In the genomic region with DNA sequence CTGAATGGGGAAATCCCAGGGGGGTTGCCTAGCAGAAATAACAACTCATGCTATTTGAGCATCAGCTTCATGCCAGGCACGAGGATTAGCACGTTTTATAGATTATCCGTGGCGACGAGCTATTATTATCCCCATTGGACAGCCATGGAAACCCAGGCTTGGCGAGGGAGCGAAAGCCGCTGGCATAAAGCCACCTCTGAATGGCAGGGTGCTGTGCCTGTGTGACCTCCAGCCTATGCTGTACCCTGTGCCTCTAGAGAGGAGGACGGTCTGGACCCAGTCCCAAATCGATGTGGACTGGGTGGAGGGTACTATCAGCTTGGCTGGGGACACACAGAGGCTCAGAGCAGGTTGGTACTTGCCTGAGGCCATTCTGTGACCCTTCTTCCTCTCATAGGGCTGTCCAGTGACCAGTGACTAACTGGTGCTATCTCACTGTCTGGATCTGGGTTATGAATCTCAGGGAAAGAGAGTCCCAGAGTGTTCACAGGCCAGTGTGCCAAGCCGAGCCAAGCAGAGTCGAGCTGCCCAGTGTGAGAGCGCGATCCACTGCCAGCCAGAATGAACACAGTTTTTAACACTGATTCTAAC, we compare ENCODE assay signal across 11 mouse cellular contexts. TPM values are rescaled to one million over a fixed set of nuclear protein-coding genes. Genes with fewer than 3 reads are reported as not detected.
DNase-seq lines count a peak whose midpoint lies in the region; ATAC-seq lines count a peak whose summit lies in the region.
"Had no signal": no experiment of that assay in that cellular context is flagged by ENCODE, and none has a peak within 500 bp of the region (broad histone marks: within the 10 kb centered on the region; RNA-seq: fewer than 3 reads in every experiment).

No protein-coding gene starts in this region.

- H3K4me2 ChIP-seq in intestine, embryonic 16.5 days (ENCODE audit: low read depth, low read length), result no peak overlapping the region
- H3K4me2 ChIP-seq in intestine, embryonic 15.5 days (replicated peaks), result no peak overlapping the region
- no peak overlapping the region for H3K4me2 ChIP-seq in heart, embryonic 13.5 days
- H3K4me2 ChIP-seq in midbrain, embryonic 14.5 days (ENCODE audit: low read length), result no peak overlapping the region

- H3K9me3 ChIP-seq in intestine, embryonic 16.5 days (ENCODE audit: control insufficient read depth, low read length), result no peaks in the 10 kb centered on the region
- H3K9me3 ChIP-seq in intestine, embryonic 15.5 days, result no peaks in the 10 kb centered on the region
- no peaks in the 10 kb centered on the region for H3K9me3 ChIP-seq in heart, embryonic 13.5 days
- H3K9me3 ChIP-seq in midbrain, embryonic 14.5 days (ENCODE audit: control insufficient read depth, low read length), result no peaks in the 10 kb centered on the region

- DNase-seq in cerebellum, adult 11-12 months, result peak; percentile 76
- DNase-seq in midbrain, embryonic 14.5 days, result peak; percentile 77
- DNase-seq in embryo, embryonic 11 days, result no peak
- no peak for DNase-seq in thymus, postnatal 14 days
- DNase-seq: kidney, adult 11 months; lung, adult 2 months; right cerebral cortex, postnatal 14 days had no signal

- H3K27me3 ChIP-seq in intestine, embryonic 16.5 days (replicated peaks; ENCODE audit: control insufficient read depth, insufficient read depth, low read length), result no peaks in the 10 kb centered on the region
- H3K27me3 ChIP-seq in intestine, embryonic 15.5 days (replicated peaks), result no peaks in the 10 kb centered on the region
- H3K27me3 ChIP-seq in heart, embryonic 13.5 days (replicated peaks), result no peaks in the 10 kb centered on the region
- no peaks in the 10 kb centered on the region for H3K27me3 ChIP-seq in midbrain, embryonic 14.5 days (ENCODE audit: control insufficient read depth, insufficient read depth, low read length)

- no peak for ATAC-seq in intestine, embryonic 16.5 days
- no peak for ATAC-seq in intestine, embryonic 15.5 days
- no peak for ATAC-seq in heart, embryonic 13.5 days (ENCODE audit: extremely low read depth, insufficient number of reproducible peaks, low FRiP score, low TSS enrichment)
- peak; percentile 24 for ATAC-seq in midbrain, embryonic 14.5 days (ENCODE audit: low FRiP score, low TSS enrichment)
- ATAC-seq in megakaryocyte-erythroid progenitor cell, adult 5-6 weeks (replicated peaks; ENCODE audit: low FRiP score, low TSS enrichment, poor library complexity, severe bottlenecking), result no peak

- peaks cover 11% of the 10 kb centered on the region; the same call in 1 of the 2 replicates for H3K36me3 ChIP-seq in intestine, embryonic 16.5 days (ENCODE audit: control insufficient read depth, insufficient read depth, low read length)
- peaks cover 3% of the 10 kb centered on the region; the same call in 1 of the 2 replicates for H3K36me3 ChIP-seq in intestine, embryonic 15.5 days
- H3K36me3 ChIP-seq in heart, embryonic 13.5 days, result no peaks in the 10 kb centered on the region
- no peaks in the 10 kb centered on the region for H3K36me3 ChIP-seq in midbrain, embryonic 14.5 days (ENCODE audit: control insufficient read depth, insufficient read depth, low read length)

- no peak overlapping the region for H3K4me3 ChIP-seq in intestine, embryonic 16.5 days (ENCODE audit: low read length)
- no peak overlapping the region for H3K4me3 ChIP-seq in intestine, embryonic 15.5 days (replicated peaks)
- no peak overlapping the region for H3K4me3 ChIP-seq in heart, embryonic 13.5 days
- H3K4me3 ChIP-seq in midbrain, embryonic 14.5 days (replicated peaks; ENCODE audit: low read depth, low read length), result no peak overlapping the region

- H3K4me1 ChIP-seq in intestine, embryonic 16.5 days (ENCODE audit: control insufficient read depth, insufficient read depth, low read length), result peaks cover 52% of the 10 kb centered on the region
- H3K4me1 ChIP-seq in intestine, embryonic 15.5 days (replicated peaks), result peaks cover 63% of the 10 kb centered on the region
- peaks cover 89% of the 10 kb centered on the region for H3K4me1 ChIP-seq in heart, embryonic 13.5 days
- peaks cover 21% of the 10 kb centered on the region for H3K4me1 ChIP-seq in midbrain, embryonic 14.5 days (ENCODE audit: control insufficient read depth, insufficient read depth, low read length)

- 82% methylated on average over 14 of the region's 14 CpGs for WGBS in intestine, embryonic 16.5 days
- 88% methylated on average over 14 of the region's 14 CpGs for WGBS in intestine, embryonic 15.5 days
- WGBS in heart, embryonic 13.5 days, result 70% methylated on average over 14 of the region's 14 CpGs
- 29% methylated on average over 14 of the region's 14 CpGs for WGBS in midbrain, embryonic 14.5 days

- no peak overlapping the region for H3K9ac ChIP-seq in intestine, embryonic 16.5 days (ENCODE audit: low read depth, low read length)
- no peak overlapping the region; the same call in 1 of the 2 replicates for H3K9ac ChIP-seq in intestine, embryonic 15.5 days
- H3K9ac ChIP-seq in heart, embryonic 13.5 days, result no peak overlapping the region
- no peak overlapping the region for H3K9ac ChIP-seq in midbrain, embryonic 14.5 days (replicated peaks; ENCODE audit: low read length)

- H3K27ac ChIP-seq in intestine, embryonic 16.5 days (ENCODE audit: low read length), result 0 out of 2 replicates have a peak overlapping the region, but pooled peaks have one; percentile 21
- no peak overlapping the region for H3K27ac ChIP-seq in intestine, embryonic 15.5 days
- H3K27ac ChIP-seq in heart, embryonic 13.5 days (replicated peaks), result peak overlapping the region; percentile 70
- no peak overlapping the region for H3K27ac ChIP-seq in midbrain, embryonic 14.5 days (replicated peaks; ENCODE audit: low read depth, low read length)

RNA-seq across cellular contexts. Expression of a gene that starts 16.3 kb away (rescaled TPM):
- 8.1 and 9.6 TPM in 2 replicates for polyA plus RNA-seq in intestine, embryonic 16.5 days (2015; fragmentation: Nextera tagmentation; extraction: Ambion mirVana)
- 13.1 and 13.3 TPM in 2 replicates for polyA plus RNA-seq in intestine, embryonic 15.5 days (2015; fragmentation: Nextera tagmentation; extraction: Ambion mirVana)
- 3.7 and 4.2 TPM in 2 replicates for polyA plus RNA-seq in heart, embryonic 13.5 days (2015; fragmentation: Nextera tagmentation; extraction: Ambion mirVana)
- polyA plus RNA-seq in midbrain, embryonic 14.5 days (2014; fragmentation: Nextera tagmentation; extraction: Ambion mirVana), result 1.2 and 1.4 TPM in 2 replicates
- total RNA-seq in megakaryocyte-erythroid progenitor cell, adult 5-6 weeks (2014; fragmentation: Nextera tagmentation), result 1.2 TPM in 1 of 2 replicates, not detected in the other
- total RNA-seq in megakaryocyte-erythroid progenitor cell, adult 5-6 weeks (2017), result not detected in 2 replicates

RNA-seq across cellular contexts. Expression of a gene that starts 58.2 kb away (rescaled TPM):
- polyA plus RNA-seq in intestine, embryonic 16.5 days (2015; fragmentation: Nextera tagmentation; extraction: Ambion mirVana), result 98.5 and 102 TPM in 2 replicates
- polyA plus RNA-seq in intestine, embryonic 15.5 days (2015; fragmentation: Nextera tagmentation; extraction: Ambion mirVana), result 67.1 and 77.3 TPM in 2 replicates
- 0.90 and 1.3 TPM in 2 replicates for polyA plus RNA-seq in heart, embryonic 13.5 days (2015; fragmentation: Nextera tagmentation; extraction: Ambion mirVana)
- not detected in 2 replicates for polyA plus RNA-seq in midbrain, embryonic 14.5 days (2014; fragmentation: Nextera tagmentation; extraction: Ambion mirVana)
- not detected in 2 replicates for total RNA-seq in megakaryocyte-erythroid progenitor cell, adult 5-6 weeks (2014; fragmentation: Nextera tagmentation)
- total RNA-seq in megakaryocyte-erythroid progenitor cell, adult 5-6 weeks (2017), result not detected in 2 replicates
- polyA plus RNA-seq: lung, adult 2 months had no signal

Comparison
In these comparisons a context has a peak if more than half of its experiments do, and no peak if none do; other contexts are left out.
1. H3K27ac ChIP-seq: peak in intestine, embryonic 16.5 days (single experiment) and heart, embryonic 13.5 days (single experiment); none in intestine, embryonic 15.5 days (single experiment) and midbrain, embryonic 14.5 days (single experiment).
2. DNase-seq: peak in cerebellum, adult 11-12 months (single experiment) and midbrain, embryonic 14.5 days (single experiment); none in embryo, embryonic 11 days (single experiment) and thymus, postnatal 14 days (single experiment).
3. RNA of a gene that starts 58.2 kb away (polyA plus RNA-seq): 98.5 to 102 TPM in intestine, embryonic 16.5 days and 67.1 to 77.3 TPM in intestine, embryonic 15.5 days; 0.90 to 1.3 TPM in heart, embryonic 13.5 days and not detected in midbrain, embryonic 14.5 days; every median in the first group is over 10 times any median in the second.